Comparison of ENCODE assay signal across 8 mouse cellular contexts in genomic region chr3:90079763-90080497, GRCm38 (mm10). TPM values are rescaled to one million over a fixed set of nuclear protein-coding genes. Genes with fewer than 3 reads are reported as not detected.
DNase-seq lines count a peak whose midpoint lies in the region; ATAC-seq and TF ChIP-seq lines count a peak whose summit lies in the region.

No protein-coding gene starts in this region.

- peak overlapping the region; percentile 75 for H3K4me2 ChIP-seq in embryonic facial prominence, embryonic 12.5 days (replicated peaks)
- H3K4me2 ChIP-seq in midbrain, postnatal 0 days (ENCODE audit: low read depth, low read length, poor library complexity, severe bottlenecking): peak overlapping the region; percentile 81

- DNase-seq in A20 (ENCODE audit: low read depth, low spot score) (peak; percentile 94), liver (peak; percentile 82)
- DNase-seq in adrenal gland, postnatal 25 days: peak; percentile 68
- peak; percentile 77 to 87 for DNase-seq in heart, adult 18-20 months
- DNase-seq in kidney, adult 11 months: peak; percentile 66
- peak; percentile 69 for DNase-seq in midbrain, postnatal 0 days (ENCODE audit: low spot score)
- peak; percentile 59 to 67 for DNase-seq in spleen, postnatal 14 days (ENCODE audit: low spot score in 2 of 2)

- peak overlapping the region; percentile 78 for H3K9ac ChIP-seq in embryonic facial prominence, embryonic 12.5 days
- H3K9ac ChIP-seq in midbrain, postnatal 0 days (replicated peaks; ENCODE audit: low read length, poor library complexity, severe bottlenecking): peak overlapping the region; percentile 92

- peak; percentile 1; the same call in 1 of the 2 replicates for TF ChIP-seq CTCF in midbrain, postnatal 0 days (IDR thresholded peaks at IDR 0.05)

- no peaks in the 10 kb centered on the region for H3K27me3 ChIP-seq in embryonic facial prominence, embryonic 12.5 days
- no peaks in the 10 kb centered on the region for H3K27me3 ChIP-seq in midbrain, postnatal 0 days (ENCODE audit: insufficient read depth, low read length)

- peak overlapping the region; percentile 98 for H3K27ac ChIP-seq in embryonic facial prominence, embryonic 12.5 days
- peak overlapping the region; percentile 90 for H3K27ac ChIP-seq in midbrain, postnatal 0 days (ENCODE audit: low read depth, low read length)

- peak; percentile 59 for ATAC-seq in embryonic facial prominence, embryonic 12.5 days (ENCODE audit: insufficient number of reproducible peaks, insufficient read depth, low FRiP score, low TSS enrichment)
- ATAC-seq in midbrain, postnatal 0 days (ENCODE audit: low FRiP score): peak; percentile 65

- under 1% methylated on average over 53 of the region's 53 CpGs for WGBS in embryonic facial prominence, embryonic 12.5 days
- under 1% methylated on average over 45 of the region's 53 CpGs for WGBS in midbrain, postnatal 0 days

- H3K36me3 ChIP-seq in embryonic facial prominence, embryonic 12.5 days: no peaks in the 10 kb centered on the region
- H3K36me3 ChIP-seq in midbrain, postnatal 0 days (ENCODE audit: insufficient read depth, low read length): no peaks in the 10 kb centered on the region

- peak overlapping the region; percentile 82 for H3K4me3 ChIP-seq in embryonic facial prominence, embryonic 12.5 days
- peak overlapping the region; percentile 88 for H3K4me3 ChIP-seq in midbrain, postnatal 0 days (ENCODE audit: low read depth, low read length)

- peaks cover 49% of the 10 kb centered on the region for H3K4me1 ChIP-seq in embryonic facial prominence, embryonic 12.5 days
- H3K4me1 ChIP-seq in midbrain, postnatal 0 days (ENCODE audit: insufficient read depth, low read length): peaks cover 18% of the 10 kb centered on the region

- H3K9me3 ChIP-seq in embryonic facial prominence, embryonic 12.5 days: no peaks in the 10 kb centered on the region
- H3K9me3 ChIP-seq in midbrain, postnatal 0 days (ENCODE audit: low read length): no peaks in the 10 kb centered on the region

RNA-seq across cellular contexts. Expression of gene Tpm3, which starts 7.5 kb away (rescaled TPM):
- 178 and 198 TPM in 2 replicates for total RNA-seq in adrenal gland, postnatal 25 days (2021)
- 517 TPM in 2 replicates for polyA plus RNA-seq in embryonic facial prominence, embryonic 12.5 days (2016; fragmentation: Nextera tagmentation; extraction: Ambion mirVana)
- 10 to 100 TPM; 42.9 to 46.2 TPM for total RNA-seq in heart, adult 18-20 months (2021)
- total RNA-seq in midbrain, postnatal 0 days (2014; rRNA removed): 182 and 224 TPM in 2 replicates
- 314 and 331 TPM in 2 replicates for polyA plus RNA-seq in midbrain, postnatal 0 days (2015; fragmentation: Nextera tagmentation; extraction: Ambion mirVana)

RNA-seq across cellular contexts. Expression of gene Nup210l, which starts 24.0 kb away (rescaled TPM):
- 0.55 and 0.71 TPM in 2 replicates for total RNA-seq in adrenal gland, postnatal 25 days (2021)
- 0.35 and 0.43 TPM in 2 replicates for polyA plus RNA-seq in embryonic facial prominence, embryonic 12.5 days (2016; fragmentation: Nextera tagmentation; extraction: Ambion mirVana)
- total RNA-seq in heart, adult 18-20 months (2021): under 1 TPM; 0.12 to 0.18 TPM
- total RNA-seq in midbrain, postnatal 0 days (2014; rRNA removed): 0.24 and 0.55 TPM in 2 replicates
- polyA plus RNA-seq in midbrain, postnatal 0 days (2015; fragmentation: Nextera tagmentation; extraction: Ambion mirVana): 0.17 and 0.22 TPM in 2 replicates

RNA-seq across cellular contexts. Expression of gene Ubap2l, which starts 27.5 kb away (rescaled TPM):
- 158 and 190 TPM in 2 replicates for total RNA-seq in adrenal gland, postnatal 25 days (2021)
- 203 and 230 TPM in 2 replicates for polyA plus RNA-seq in embryonic facial prominence, embryonic 12.5 days (2016; fragmentation: Nextera tagmentation; extraction: Ambion mirVana)
- total RNA-seq in heart, adult 18-20 months (2021): 100 to 1,000 TPM in 1 of 2 experiments, 10 to 100 TPM in 1; 83.7 to 107 TPM
- total RNA-seq in midbrain, postnatal 0 days (2014; rRNA removed): 108 and 112 TPM in 2 replicates
- polyA plus RNA-seq in midbrain, postnatal 0 days (2015; fragmentation: Nextera tagmentation; extraction: Ambion mirVana): 93.2 and 133 TPM in 2 replicates

RNA-seq across cellular contexts. Expression of gene 4933434E20Rik, which starts 28.5 kb away (rescaled TPM):
- 77.0 and 90.3 TPM in 2 replicates for total RNA-seq in adrenal gland, postnatal 25 days (2021)
- polyA plus RNA-seq in embryonic facial prominence, embryonic 12.5 days (2016; fragmentation: Nextera tagmentation; extraction: Ambion mirVana): 147 and 149 TPM in 2 replicates
- 10 to 100 TPM; 92.4 to 97.6 TPM for total RNA-seq in heart, adult 18-20 months (2021)
- 101 and 111 TPM in 2 replicates for total RNA-seq in midbrain, postnatal 0 days (2014; rRNA removed)
- 230 and 246 TPM in 2 replicates for polyA plus RNA-seq in midbrain, postnatal 0 days (2015; fragmentation: Nextera tagmentation; extraction: Ambion mirVana)

Comparison
In these comparisons a context has a peak if more than half of its experiments do, and no peak if none do; other contexts are left out.
1. Peak in every context shown above with its lines: DNase-seq, ATAC-seq, H3K4me3 ChIP-seq and H3K27ac ChIP-seq.